Mouse (Mus musculus): ENCODE measurements around the gene Dnajc3. TPM values are rescaled to one million over a fixed set of nuclear protein-coding genes. Genes with fewer than 3 reads are reported as not detected.
A peak's percentile ranks its signal among the peaks of the same experiment; 100 is the strongest.

Gene Dnajc3
- polyA plus RNA-seq, 1 experiment from 2014 or later, result 52.3 TPM

DNA sequence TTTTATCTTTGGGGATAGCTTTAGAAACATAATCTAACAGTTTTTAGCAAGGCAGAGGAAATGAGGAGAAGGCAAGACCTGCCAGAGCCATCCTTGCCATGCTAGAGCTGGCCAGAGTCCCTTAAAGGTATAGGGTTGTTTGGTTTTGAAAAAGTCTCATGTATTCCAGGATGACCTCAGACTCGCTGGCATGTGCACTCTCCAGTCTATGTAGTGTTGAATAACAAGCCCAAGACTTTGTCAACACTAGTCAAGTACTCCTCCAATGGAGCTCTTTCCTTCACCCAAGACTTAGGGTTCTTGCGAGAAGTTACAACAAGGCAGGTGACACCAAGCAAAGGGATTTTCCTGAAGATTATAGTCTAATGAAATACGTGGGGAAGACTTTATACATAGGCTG, 9.2 kb upstream of the Dnajc3 start:
- Histone ChIP-seq H3K4me1 (ENCODE audit: insufficient read depth, low read length) (peaks cover 14% of the 10 kb centered on the region), H3K9ac (replicated peaks; ENCODE audit: low read length) (no peak overlapping the region), H3K27ac (ENCODE audit: low read length) (no peak overlapping the region), H3K36me3 (ENCODE audit: insufficient read depth, low read length) (no peaks in the 10 kb centered on the region), H3K4me3 (ENCODE audit: low read length) (no peak overlapping the region), H3K9me3 (ENCODE audit: low read length) (no peaks in the 10 kb centered on the region), H3K27me3 (ENCODE audit: insufficient read depth, low read length) (no peaks in the 10 kb centered on the region), H3K4me2 (replicated peaks; ENCODE audit: low read depth, low read length) (no peak overlapping the region)
- WGBS, result 83% methylated on average over 3 of the region's 3 CpGs
- ATAC-seq (ENCODE audit: low FRiP score, low TSS enrichment), result no peak

DNA sequence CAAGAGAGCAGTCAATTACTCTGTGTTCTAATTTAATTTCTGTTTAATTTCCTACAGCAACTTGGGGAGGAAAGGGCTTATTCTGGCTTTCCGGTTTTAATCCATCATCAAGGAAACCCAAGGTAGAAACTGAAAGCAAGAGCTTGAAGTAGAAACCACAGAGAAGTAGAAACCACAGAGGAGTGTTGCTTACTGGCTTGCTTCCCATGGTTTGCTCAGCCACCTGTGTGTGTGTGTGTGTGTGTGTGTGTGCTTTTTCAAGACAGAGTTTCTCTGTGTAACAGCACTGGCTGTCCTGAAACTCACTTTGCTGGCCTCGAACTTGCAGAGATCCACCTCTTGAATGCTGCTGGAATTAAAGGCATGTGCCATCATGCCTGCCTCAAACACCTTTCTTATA, 8.0 kb upstream of the Dnajc3 start:
- Histone ChIP-seq H3K4me1 (ENCODE audit: insufficient read depth, low read length) (peaks cover 6% of the 10 kb centered on the region; the same call in 1 of the 2 replicates), H3K27me3 (ENCODE audit: insufficient read depth, low read length) (no peaks in the 10 kb centered on the region), H3K36me3 (ENCODE audit: insufficient read depth, low read length) (no peaks in the 10 kb centered on the region), H3K9ac (replicated peaks; ENCODE audit: low read length) (no peak overlapping the region), H3K4me3 (ENCODE audit: low read length) (no peak overlapping the region), H3K9me3 (ENCODE audit: low read length) (no peaks in the 10 kb centered on the region), H3K27ac (ENCODE audit: low read length) (no peak overlapping the region), H3K4me2 (replicated peaks; ENCODE audit: low read depth, low read length) (no peak overlapping the region)
- ATAC-seq (ENCODE audit: low FRiP score, low TSS enrichment), result no peak
- 90% methylated on average over 2 of the region's 2 CpGs for WGBS

DNA sequence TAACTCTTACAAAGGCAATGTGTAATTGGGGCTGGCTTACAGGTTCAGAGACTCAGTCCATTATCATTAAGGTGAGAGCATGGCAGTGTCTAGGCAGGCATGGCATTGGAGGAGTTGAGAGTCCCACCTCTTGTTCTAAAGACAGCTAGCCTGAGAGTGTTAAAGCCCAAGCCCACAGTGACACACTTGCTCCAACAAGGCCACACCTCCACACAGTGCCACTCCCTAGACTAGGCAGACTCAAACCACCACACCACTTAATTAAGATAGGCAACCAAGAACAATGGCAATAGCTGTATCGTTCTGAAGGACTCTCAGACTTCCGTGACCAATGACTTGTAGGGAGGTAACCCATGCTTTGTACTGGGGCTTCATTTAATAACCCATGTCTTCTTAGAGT, 7.0 kb upstream of the Dnajc3 start:
- ATAC-seq (ENCODE audit: low FRiP score, low TSS enrichment), result no peak

GRCm38 (mm10) chr14:118931181-118931580, 6.6 kb upstream of the Dnajc3 start:
- no peaks in the 10 kb centered on the region for H3K9me3 ChIP-seq (ENCODE audit: low read length)
- H3K36me3 ChIP-seq (ENCODE audit: insufficient read depth, low read length), result no peaks in the 10 kb centered on the region
- H3K27ac ChIP-seq (ENCODE audit: low read length), result no peak overlapping the region
- 81% methylated on average over 1 of the region's 2 CpGs for WGBS
- no peaks in the 10 kb centered on the region for H3K27me3 ChIP-seq (ENCODE audit: insufficient read depth, low read length)
- no peaks in the 10 kb centered on the region for H3K4me1 ChIP-seq (ENCODE audit: insufficient read depth, low read length)
- ATAC-seq (ENCODE audit: low FRiP score, low TSS enrichment), result no peak
- H3K9ac ChIP-seq (replicated peaks; ENCODE audit: low read length), result no peak overlapping the region
- no peak overlapping the region for H3K4me2 ChIP-seq (replicated peaks; ENCODE audit: low read depth, low read length)
- H3K4me3 ChIP-seq (ENCODE audit: low read length), result no peak overlapping the region

More for the DNA sequence above, 7.0 kb upstream of the Dnajc3 start:
- Histone ChIP-seq H3K4me1 (ENCODE audit: insufficient read depth, low read length) (peaks cover 2% of the 10 kb centered on the region; the same call in 1 of the 2 replicates), H3K36me3 (ENCODE audit: insufficient read depth, low read length) (no peaks in the 10 kb centered on the region), H3K4me3 (ENCODE audit: low read length) (no peak overlapping the region), H3K9me3 (ENCODE audit: low read length) (no peaks in the 10 kb centered on the region), H3K27ac (ENCODE audit: low read length) (no peak overlapping the region), H3K9ac (replicated peaks; ENCODE audit: low read length) (no peak overlapping the region), H3K27me3 (ENCODE audit: insufficient read depth, low read length) (no peaks in the 10 kb centered on the region), H3K4me2 (replicated peaks; ENCODE audit: low read depth, low read length) (no peak overlapping the region)
- WGBS, result 88% methylated on average over 2 of the region's 2 CpGs

DNA sequence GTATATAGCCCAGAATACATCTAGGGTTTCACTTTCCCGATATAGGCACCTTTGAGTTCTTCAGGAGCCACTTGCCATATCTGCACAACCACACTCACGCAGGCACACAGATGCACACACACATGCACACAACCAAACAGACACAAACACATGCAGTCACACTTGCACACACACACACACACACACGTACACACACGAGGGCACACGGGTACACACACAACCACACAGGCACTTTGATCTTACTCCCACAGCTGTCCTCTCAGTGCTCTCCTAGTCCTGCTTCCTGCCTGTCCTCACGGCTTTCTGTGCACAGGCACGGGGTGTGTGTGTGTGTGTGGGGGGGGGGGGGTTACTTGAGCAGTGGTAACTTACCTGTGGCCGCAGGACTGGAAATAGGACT, 4.8 kb upstream of the Dnajc3 start:
- no peaks in the 10 kb centered on the region for H3K27me3 ChIP-seq (ENCODE audit: insufficient read depth, low read length)
- peaks cover 5% of the 10 kb centered on the region; the same call in 1 of the 2 replicates for H3K4me1 ChIP-seq (ENCODE audit: insufficient read depth, low read length)
- H3K4me3 ChIP-seq (ENCODE audit: low read length), result no peak overlapping the region
- no peak overlapping the region for H3K27ac ChIP-seq (ENCODE audit: low read length)
- no peaks in the 10 kb centered on the region for H3K36me3 ChIP-seq (ENCODE audit: insufficient read depth, low read length)
- no peak overlapping the region for H3K9ac ChIP-seq (replicated peaks; ENCODE audit: low read length)
- H3K9me3 ChIP-seq (ENCODE audit: low read length), result no peaks in the 10 kb centered on the region
- no peak overlapping the region for H3K4me2 ChIP-seq (replicated peaks; ENCODE audit: low read depth, low read length)
- ATAC-seq (ENCODE audit: low FRiP score, low TSS enrichment), result no peak
- WGBS, result 59% methylated on average over 8 of the region's 8 CpGs

GRCm38 (mm10) chr14:118934686-118935085, 3.1 kb upstream of the Dnajc3 start:
- WGBS, result 86% methylated on average over 9 of the region's 9 CpGs
- no peak overlapping the region for H3K9ac ChIP-seq (replicated peaks; ENCODE audit: low read length)
- H3K4me1 ChIP-seq (ENCODE audit: insufficient read depth, low read length), result peaks cover 17% of the 10 kb centered on the region
- no peak for ATAC-seq (ENCODE audit: low FRiP score, low TSS enrichment)
- no peak overlapping the region for H3K4me2 ChIP-seq (replicated peaks; ENCODE audit: low read depth, low read length)
- H3K9me3 ChIP-seq (ENCODE audit: low read length), result no peaks in the 10 kb centered on the region
- H3K36me3 ChIP-seq (ENCODE audit: insufficient read depth, low read length), result no peaks in the 10 kb centered on the region
- no peak overlapping the region for H3K4me3 ChIP-seq (ENCODE audit: low read length)
- no peaks in the 10 kb centered on the region for H3K27me3 ChIP-seq (ENCODE audit: insufficient read depth, low read length)
- H3K27ac ChIP-seq (ENCODE audit: low read length), result no peak overlapping the region

DNA sequence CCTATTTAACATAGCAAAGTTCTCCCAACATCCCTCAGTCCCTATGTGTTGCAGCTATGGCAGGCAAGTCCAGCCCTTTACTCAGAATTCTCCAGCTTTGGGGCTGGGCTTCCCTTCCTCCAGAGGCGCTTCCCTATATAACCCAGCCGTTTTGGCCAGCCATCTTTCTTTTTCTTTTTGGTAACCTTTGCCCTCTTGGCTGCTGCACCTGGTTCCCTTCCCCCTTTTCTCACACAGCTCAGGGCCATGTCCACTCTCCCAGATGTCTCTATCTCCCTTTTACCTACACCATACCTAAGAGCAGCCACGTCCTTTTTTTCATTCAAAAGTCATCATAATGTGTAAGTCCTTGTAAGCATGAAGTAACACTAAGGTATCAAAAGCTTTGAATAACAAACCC, 1.5 kb upstream of the Dnajc3 start:
- peaks cover 25% of the 10 kb centered on the region for H3K4me1 ChIP-seq (ENCODE audit: insufficient read depth, low read length)
- H3K27me3 ChIP-seq (ENCODE audit: insufficient read depth, low read length), result no peaks in the 10 kb centered on the region
- no peak overlapping the region for H3K4me3 ChIP-seq (ENCODE audit: low read length)
- ATAC-seq (ENCODE audit: low FRiP score, low TSS enrichment), result no peak
- no peak overlapping the region for H3K4me2 ChIP-seq (replicated peaks; ENCODE audit: low read depth, low read length)
- H3K27ac ChIP-seq (ENCODE audit: low read length), result no peak overlapping the region
- H3K9me3 ChIP-seq (ENCODE audit: low read length), result no peaks in the 10 kb centered on the region
- H3K9ac ChIP-seq (replicated peaks; ENCODE audit: low read length), result no peak overlapping the region
- WGBS, result 59% methylated on average over 3 of the region's 3 CpGs
- no peaks in the 10 kb centered on the region for H3K36me3 ChIP-seq (ENCODE audit: insufficient read depth, low read length)

- Histone ChIP-seq H3K9ac (replicated peaks; ENCODE audit: low read length) (peak overlapping the region; percentile 68), H3K9me3 (ENCODE audit: low read length) (no peaks in the 10 kb centered on the region), H3K4me2 (replicated peaks; ENCODE audit: low read depth, low read length) (peak overlapping the region; percentile 70), H3K4me3 (ENCODE audit: low read length) (peak overlapping the region; percentile 99), H3K36me3 (ENCODE audit: insufficient read depth, low read length) (no peaks in the 10 kb centered on the region), H3K27ac (ENCODE audit: low read length) (peak overlapping the region; percentile 78), H3K4me1 (ENCODE audit: insufficient read depth, low read length) (peaks cover 25% of the 10 kb centered on the region), H3K27me3 (ENCODE audit: insufficient read depth, low read length) (no peaks in the 10 kb centered on the region)
- no peak for ATAC-seq (ENCODE audit: low FRiP score, low TSS enrichment)
- 28% methylated on average over 4 of the region's 4 CpGs for WGBS
Measured at GRCm38 (mm10) chr14:118936952-118937351, 824 bp upstream of the Dnajc3 start.

GRCm38 (mm10) chr14:118938551-118938950, 775 bp downstream of the Dnajc3 start:
- H3K9ac ChIP-seq (replicated peaks; ENCODE audit: low read length), result peak overlapping the region; percentile 98
- H3K4me3 ChIP-seq (ENCODE audit: low read length), result peak overlapping the region; percentile 99
- 2% methylated on average over 7 of the region's 7 CpGs for WGBS
- H3K9me3 ChIP-seq (ENCODE audit: low read length), result no peaks in the 10 kb centered on the region
- H3K4me2 ChIP-seq (replicated peaks; ENCODE audit: low read depth, low read length), result peak overlapping the region; percentile 68
- H3K36me3 ChIP-seq (ENCODE audit: insufficient read depth, low read length), result no peaks in the 10 kb centered on the region
- H3K27me3 ChIP-seq (ENCODE audit: insufficient read depth, low read length), result no peaks in the 10 kb centered on the region
- no peak for ATAC-seq (ENCODE audit: low FRiP score, low TSS enrichment)
- H3K4me1 ChIP-seq (ENCODE audit: insufficient read depth, low read length), result peaks cover 25% of the 10 kb centered on the region
- H3K27ac ChIP-seq (ENCODE audit: low read length), result no peak overlapping the region; the same call in 1 of the 2 replicates

- no peak for ATAC-seq (ENCODE audit: low FRiP score, low TSS enrichment)
- 76% methylated on average over 4 of the region's 4 CpGs for WGBS
- Histone ChIP-seq H3K36me3 (ENCODE audit: insufficient read depth, low read length) (no peaks in the 10 kb centered on the region), H3K27ac (ENCODE audit: low read length) (no peak overlapping the region), H3K4me2 (replicated peaks; ENCODE audit: low read depth, low read length) (no peak overlapping the region), H3K4me3 (ENCODE audit: low read length) (no peak overlapping the region), H3K4me1 (ENCODE audit: insufficient read depth, low read length) (peaks cover 25% of the 10 kb centered on the region), H3K27me3 (ENCODE audit: insufficient read depth, low read length) (no peaks in the 10 kb centered on the region), H3K9ac (replicated peaks; ENCODE audit: low read length) (no peak overlapping the region), H3K9me3 (ENCODE audit: low read length) (no peaks in the 10 kb centered on the region)
Measured at GRCm38 (mm10) chr14:118940796-118941495, 3.2 kb downstream of the Dnajc3 start.
